Mouse (Mus musculus): ENCODE results near the gene Gm6020. TPM values are rescaled to one million over a fixed set of nuclear protein-coding genes. Genes with fewer than 3 reads are reported as not detected.
"Not testable (repeated sequence)": the region's sequence is repeated elsewhere in the genome, so short reads cannot be mapped to it uniquely, and the experiment has no call there.

The Gm6020 gene
- polyA plus RNA-seq (2012; rRNA removed), result not detected in 2 replicates

- H3K27ac ChIP-seq (ENCODE audit: insufficient read depth, low read length); H3K4me3 ChIP-seq (ENCODE audit: extremely low read depth, insufficient read depth, insufficient read length): not testable (repeated sequence)
- WGBS, result 87% methylated on average over 2 of the region's 2 CpGs
Observed at GRCm38 (mm10) chr19:61183590-61183989, at the start of gene Gm6020. TSS of gene Gm6020 (plus strand) at chr19:61183890.

GRCm38 (mm10) chr19:61138655-61139054, 45.0 kb upstream of the Gm6020 start:
- H3K27me3 ChIP-seq (ENCODE audit: control insufficient read depth, insufficient read depth, low read length), result no peaks in the 10 kb centered on the region
- no peak for DNase-seq (ENCODE audit: low read depth in 1 of 2, low spot score in 2 of 2)
- no peak overlapping the region for H3K27ac ChIP-seq (ENCODE audit: insufficient read depth, low read length)
- TF ChIP-seq CTCF (IDR thresholded peaks at IDR 0.05; ENCODE audit: extremely low read depth, insufficient read depth, insufficient read length, insufficient replicate concordance) (no peak), POLR2A (IDR thresholded peaks at IDR 0.05; ENCODE audit: low read depth, low read length) (no peak)
- no peak overlapping the region for H3K4me3 ChIP-seq (ENCODE audit: extremely low read depth, insufficient read depth, insufficient read length)
- H3K4me1 ChIP-seq (ENCODE audit: control insufficient read depth, insufficient read depth, insufficient read length), result peaks cover 3% of the 10 kb centered on the region; the same call in 1 of the 2 replicates
- no peaks in the 10 kb centered on the region for H3K36me3 ChIP-seq (ENCODE audit: control insufficient read depth, insufficient read depth, low read length)

More at GRCm38 (mm10) chr19:61183590-61183989, at the start of gene Gm6020:
- DNase-seq (ENCODE audit: low read depth in 1 of 2, low spot score in 2 of 2); H3K4me1 ChIP-seq (ENCODE audit: control insufficient read depth, insufficient read depth, insufficient read length); H3K36me3 ChIP-seq (ENCODE audit: control insufficient read depth, insufficient read depth, low read length); H3K27me3 ChIP-seq (ENCODE audit: control insufficient read depth, insufficient read depth, low read length): not testable (repeated sequence)

GRCm38 (mm10) chr19:61140342-61141206, 43.1 kb upstream of the Gm6020 start, which contains the start of gene Zfp950:
TSS of gene Zfp950 (minus strand) at chr19:61140840.
- WGBS, result under 1% methylated on average over 18 of the region's 18 CpGs
- peak; percentile 45; the same call in 1 of the 2 replicates for TF ChIP-seq POLR2A (IDR thresholded peaks at IDR 0.05; ENCODE audit: low read depth, low read length)
- TF ChIP-seq CTCF (IDR thresholded peaks at IDR 0.05; ENCODE audit: extremely low read depth, insufficient read depth, insufficient read length, insufficient replicate concordance), result no peak
- H3K4me3 ChIP-seq (ENCODE audit: extremely low read depth, insufficient read depth, insufficient read length), result peak within 1 kb of the TSS; percentile 81
- H3K36me3 ChIP-seq (ENCODE audit: control insufficient read depth, insufficient read depth, low read length), result no peaks in the 10 kb centered on the region
- peak; percentile 79 to 83 for DNase-seq (ENCODE audit: low read depth in 1 of 2, low spot score in 2 of 2)
- H3K4me1 ChIP-seq (ENCODE audit: control insufficient read depth, insufficient read depth, insufficient read length), result peaks cover 3% of the 10 kb centered on the region; the same call in 1 of the 2 replicates
- no peaks in the 10 kb centered on the region for H3K27me3 ChIP-seq (ENCODE audit: control insufficient read depth, insufficient read depth, low read length)
- peak within 1 kb of the TSS; percentile 77 for H3K27ac ChIP-seq (ENCODE audit: insufficient read depth, low read length)

GRCm38 (mm10) chr19:61141299-61141698, 42.4 kb upstream of the Gm6020 start:
- WGBS, result 43% methylated on average over 4 of the region's 4 CpGs
- Histone ChIP-seq H3K27me3 (ENCODE audit: control insufficient read depth, insufficient read depth, low read length) (no peaks in the 10 kb centered on the region), H3K27ac (ENCODE audit: insufficient read depth, low read length) (no peak overlapping the region; the same call in 1 of the 2 replicates), H3K4me1 (ENCODE audit: control insufficient read depth, insufficient read depth, insufficient read length) (peaks cover 3% of the 10 kb centered on the region; the same call in 1 of the 2 replicates), H3K36me3 (ENCODE audit: control insufficient read depth, insufficient read depth, low read length) (no peaks in the 10 kb centered on the region), H3K4me3 (ENCODE audit: extremely low read depth, insufficient read depth, insufficient read length) (no peak overlapping the region)
- DNase-seq (ENCODE audit: low read depth in 1 of 2, low spot score in 2 of 2), result no peak
- TF ChIP-seq POLR2A (IDR thresholded peaks at IDR 0.05; ENCODE audit: low read depth, low read length) (no peak), CTCF (IDR thresholded peaks at IDR 0.05; ENCODE audit: extremely low read depth, insufficient read depth, insufficient read length, insufficient replicate concordance) (no peak)

GRCm38 (mm10) chr19:61151372-61151700, 32.4 kb upstream of the Gm6020 start:
- DNase-seq (ENCODE audit: low read depth in 1 of 2, low spot score in 2 of 2), result peak; percentile 19 to 42
- peak overlapping the region; percentile 92 for H3K27ac ChIP-seq (ENCODE audit: insufficient read depth, low read length)
- H3K4me3 ChIP-seq (ENCODE audit: extremely low read depth, insufficient read depth, insufficient read length), result peak overlapping the region; percentile 72
- no peaks in the 10 kb centered on the region for H3K36me3 ChIP-seq (ENCODE audit: control insufficient read depth, insufficient read depth, low read length)
- 9% methylated on average over 8 of the region's 8 CpGs for WGBS
- H3K4me1 ChIP-seq (ENCODE audit: control insufficient read depth, insufficient read depth, insufficient read length), result no peaks in the 10 kb centered on the region
- TF ChIP-seq CTCF (IDR thresholded peaks at IDR 0.05; ENCODE audit: extremely low read depth, insufficient read depth, insufficient read length, insufficient replicate concordance), result no peak
- no peak for TF ChIP-seq POLR2A (IDR thresholded peaks at IDR 0.05; ENCODE audit: low read depth, low read length)
- H3K27me3 ChIP-seq (ENCODE audit: control insufficient read depth, insufficient read depth, low read length), result no peaks in the 10 kb centered on the region

GRCm38 (mm10) chr19:61151701-61152420, 31.8 kb upstream of the Gm6020 start:
- under 1% methylated on average over 27 of the region's 27 CpGs for WGBS

More at GRCm38 (mm10) chr19:61151701-61152420, 31.8 kb upstream of the Gm6020 start:
- no peaks in the 10 kb centered on the region for H3K36me3 ChIP-seq (ENCODE audit: control insufficient read depth, insufficient read depth, low read length)
- no peaks in the 10 kb centered on the region for H3K4me1 ChIP-seq (ENCODE audit: control insufficient read depth, insufficient read depth, insufficient read length)
- H3K27me3 ChIP-seq (ENCODE audit: control insufficient read depth, insufficient read depth, low read length), result no peaks in the 10 kb centered on the region
- TF ChIP-seq POLR2A (IDR thresholded peaks at IDR 0.05; ENCODE audit: low read depth, low read length) (no peak), CTCF (IDR thresholded peaks at IDR 0.05; ENCODE audit: extremely low read depth, insufficient read depth, insufficient read length, insufficient replicate concordance) (no peak)
- H3K4me3 ChIP-seq (ENCODE audit: extremely low read depth, insufficient read depth, insufficient read length), result peak overlapping the region; percentile 72
- H3K27ac ChIP-seq (ENCODE audit: insufficient read depth, low read length), result peak overlapping the region; percentile 92
- DNase-seq (ENCODE audit: low read depth in 1 of 2, low spot score in 2 of 2), result peak; percentile 14 to 78

Measured in spleen, adult 2 months (tissue).